Mouse (Mus musculus): ENCODE measurements around the gene Trim34b. TPM values are rescaled to one million over a fixed set of nuclear protein-coding genes. Genes with fewer than 3 reads are reported as not detected.
"Not testable (repeated sequence)": the region's sequence is repeated elsewhere in the genome, so short reads cannot be mapped to it uniquely, and the experiment has no call there.

Gene Trim34b
- 0.04 TPM in 1 of 2 replicates, not detected in the other for polyA plus RNA-seq (2012; rRNA removed)

DNA sequence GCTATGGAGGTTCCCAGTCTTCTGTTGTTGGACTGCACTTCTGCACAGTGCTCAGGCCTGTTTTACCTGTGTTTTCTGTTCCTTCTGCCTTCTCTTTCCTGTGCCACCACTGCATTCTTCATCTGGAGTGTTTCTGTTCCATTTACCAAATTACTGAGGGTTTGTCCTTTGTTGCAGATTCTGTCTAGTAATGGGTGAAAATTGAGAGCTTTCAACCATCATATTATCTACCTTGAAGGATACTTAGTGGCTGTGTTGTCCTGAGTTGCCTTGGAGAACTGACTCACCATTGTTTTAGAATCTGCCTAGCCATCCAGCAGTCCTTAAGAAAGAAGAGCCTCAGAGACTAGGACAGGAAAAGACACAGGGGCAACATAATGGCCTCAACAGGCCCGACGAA lies at the start of gene Trim34b:
TSS of gene Trim34b (plus strand) at position 301 of the 400 bp plus-strand sequence.
- DNase-seq (ENCODE audit: extremely low spot score in 1 of 2, low spot score in 1 of 2) = not testable (repeated sequence)

DNA sequence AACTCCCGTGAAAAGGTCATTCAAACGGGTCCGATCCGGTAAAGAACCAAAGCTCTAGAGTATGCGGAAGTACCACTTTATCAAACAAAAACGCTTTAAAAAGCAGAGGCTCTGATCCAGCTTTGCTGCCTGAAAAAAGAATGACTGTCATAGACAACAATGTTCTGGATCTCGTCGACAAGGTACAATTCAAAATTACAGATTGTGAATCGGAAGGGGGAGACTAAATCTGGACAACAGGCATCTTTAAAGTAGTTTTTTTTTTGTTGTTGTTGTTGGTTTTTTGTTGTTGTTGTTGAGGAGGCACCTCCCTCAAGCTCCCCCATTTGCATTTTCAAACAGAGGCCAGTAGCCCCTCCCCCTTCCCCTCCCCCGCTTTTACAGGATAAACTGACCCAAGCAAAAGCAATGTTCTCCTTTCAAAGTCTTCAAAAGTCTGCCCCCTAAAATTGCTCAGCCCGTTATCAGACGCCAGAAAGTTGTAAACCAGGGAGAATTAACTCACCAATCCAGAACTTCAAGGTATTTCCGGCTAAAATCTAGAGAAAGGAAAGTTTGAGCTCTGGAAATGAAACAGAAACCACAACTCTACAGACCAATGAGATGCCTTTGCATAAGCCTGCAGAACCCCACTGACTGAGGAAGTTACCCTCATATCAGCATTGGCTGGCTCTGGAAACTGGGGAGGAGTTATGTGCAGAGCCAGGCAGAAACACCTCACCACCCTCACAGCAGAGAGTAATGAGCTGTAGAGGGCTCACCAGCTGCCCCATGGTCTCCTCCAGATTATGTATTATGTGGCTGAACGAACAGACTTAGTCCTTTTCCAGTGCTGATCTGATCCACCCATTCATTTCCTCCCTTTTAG lies 41.5 kb upstream of the Trim34b start, which contains the start of gene Trim5:
TSS of gene Trim5 (minus strand) at position 519 of the 868 bp plus-strand sequence.
- not testable (repeated sequence) for DNase-seq (ENCODE audit: extremely low spot score in 1 of 2, low spot score in 1 of 2)

DNA sequence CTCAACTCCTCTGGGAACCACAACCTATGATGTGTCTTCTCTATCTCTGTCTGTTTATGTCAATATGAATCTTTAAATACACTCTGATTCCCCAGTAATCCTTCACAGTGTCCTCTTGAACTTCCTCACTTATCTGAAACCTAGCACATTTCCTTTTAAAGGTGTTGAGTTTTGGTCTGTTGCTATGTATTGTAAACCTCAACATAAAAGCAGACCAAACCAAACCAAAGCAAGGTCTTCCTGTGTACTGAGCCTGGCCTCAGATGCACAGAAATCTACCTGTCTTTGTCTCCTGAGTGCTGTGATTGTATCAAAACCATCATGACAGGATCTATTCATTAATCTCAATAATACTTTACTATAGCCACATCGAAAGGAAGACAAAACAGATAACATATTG lies 38.6 kb upstream of the Trim34b start:
- DNase-seq (ENCODE audit: extremely low spot score in 1 of 2, low spot score in 1 of 2) = no peak

DNA sequence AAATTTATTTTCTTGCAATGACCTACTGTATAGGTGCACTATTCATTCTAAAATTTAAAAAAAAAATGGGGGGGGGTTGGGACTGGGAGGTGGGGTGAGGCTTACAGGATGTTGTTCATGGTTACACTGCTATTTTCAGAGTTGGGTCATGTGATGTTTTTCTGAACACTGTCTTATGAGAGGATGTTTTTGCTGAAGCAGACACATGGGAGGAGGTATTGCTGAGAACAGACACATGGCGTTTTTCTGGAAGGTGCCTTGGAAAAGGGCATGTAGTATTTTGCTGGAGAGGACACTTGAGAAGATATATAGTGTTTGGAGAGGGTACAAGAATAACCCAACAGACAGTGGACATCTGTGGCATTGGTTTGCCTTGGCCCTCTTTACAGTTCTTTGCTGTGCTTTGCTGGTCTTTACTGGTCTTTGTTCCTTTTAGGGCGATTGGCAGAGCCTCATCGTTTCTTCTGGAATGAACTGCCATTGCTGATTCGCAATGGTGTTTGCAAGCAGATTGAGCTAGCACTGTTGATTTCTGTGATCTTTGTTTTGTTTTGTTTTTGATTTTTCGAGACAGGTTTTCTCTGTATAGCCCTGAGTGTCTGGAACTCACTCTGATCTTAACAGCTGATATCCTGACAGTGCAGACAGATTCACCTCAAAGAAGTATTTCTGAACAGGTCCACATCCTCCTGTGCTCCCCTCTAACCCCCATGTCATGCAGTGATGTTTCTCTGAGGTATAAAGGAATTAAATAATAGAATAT lies 37.5 kb upstream of the Trim34b start:
- DNase-seq (ENCODE audit: extremely low spot score in 1 of 2, low spot score in 1 of 2) = no peak

DNA sequence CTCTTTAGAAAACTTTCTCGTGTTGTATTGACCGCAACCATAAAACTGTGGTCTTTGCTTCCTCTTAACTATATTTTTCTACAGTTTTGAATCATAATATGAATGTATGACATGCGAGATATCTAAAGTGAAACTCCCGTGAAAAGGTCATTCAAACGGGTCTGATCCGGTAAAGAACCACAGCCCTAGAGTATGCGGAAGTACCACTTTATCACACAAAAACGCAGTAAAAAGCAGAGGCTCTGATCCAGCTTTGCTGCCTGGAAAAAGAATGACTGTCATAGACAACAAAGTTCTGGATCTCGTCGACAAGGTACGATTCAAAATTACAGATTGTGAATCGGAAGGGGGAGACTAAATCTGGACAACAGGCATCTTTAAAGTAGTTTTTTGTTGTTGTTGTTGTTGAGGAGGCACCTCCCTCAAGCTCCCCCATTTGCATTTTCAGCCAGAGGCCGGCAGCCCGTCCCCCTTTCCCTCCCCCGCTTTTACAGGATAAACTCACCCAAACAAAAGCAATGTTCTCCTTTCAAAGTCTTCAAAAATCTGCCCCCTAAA lies 14.4 kb upstream of the Trim34b start:
- DNase-seq (ENCODE audit: extremely low spot score in 1 of 2, low spot score in 1 of 2) = no peak

DNA sequence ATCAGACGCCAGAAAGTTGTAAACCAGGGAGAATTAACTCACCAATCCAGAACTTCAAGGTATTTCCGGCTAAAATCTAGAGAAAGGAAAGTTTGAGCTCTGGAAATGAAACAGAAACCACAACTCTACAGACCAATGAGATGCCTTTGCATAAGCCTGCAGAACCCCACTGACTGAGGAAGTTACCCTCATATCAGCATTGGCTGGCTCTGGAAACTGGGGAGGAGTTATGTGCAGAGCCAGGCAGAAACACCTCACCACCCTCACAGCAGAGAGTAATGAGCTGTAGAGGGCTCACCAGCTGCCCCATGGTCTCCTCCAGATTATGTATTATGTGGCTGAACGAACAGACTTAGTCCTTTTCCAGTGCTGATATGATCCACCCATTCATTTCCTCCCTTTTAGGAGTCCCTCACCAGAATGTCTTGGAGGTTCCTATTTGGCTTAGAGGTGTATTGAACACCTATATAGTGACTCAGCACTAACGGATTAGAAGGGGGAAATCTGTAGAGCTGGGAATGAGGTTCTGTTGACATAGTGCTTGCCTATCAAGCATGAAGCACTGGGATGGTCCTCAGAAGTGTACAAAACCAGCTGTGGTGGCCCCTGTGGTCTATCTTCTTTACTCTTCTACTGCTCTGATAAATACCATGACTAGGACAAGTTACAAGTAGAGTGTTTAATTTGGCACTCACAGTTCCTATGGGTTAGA lies 13.7 kb upstream of the Trim34b start, which contains the start of gene Trim12a:
TSS of gene Trim12a (minus strand) at position 98 of the 712 bp plus-strand sequence.
- DNase-seq (ENCODE audit: extremely low spot score in 1 of 2, low spot score in 1 of 2) = not testable (repeated sequence)

DNA sequence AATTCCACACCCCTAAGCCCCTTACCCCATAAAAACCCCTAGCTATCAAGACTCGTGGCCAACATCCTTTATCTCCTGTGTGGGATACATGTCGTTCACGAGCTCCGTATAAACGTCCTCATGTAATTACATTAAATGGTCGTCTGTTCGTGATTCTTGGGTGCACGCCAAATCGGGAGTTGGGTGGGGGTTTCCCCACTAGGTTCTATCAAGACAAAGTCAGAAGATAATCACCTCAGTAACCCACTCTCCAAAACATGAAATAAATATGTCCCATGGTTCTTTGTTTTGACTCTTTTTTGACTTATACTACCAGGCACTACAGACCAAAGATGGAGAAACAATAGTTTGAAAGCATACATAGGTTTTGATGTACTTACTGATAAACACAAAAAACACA lies 7.2 kb upstream of the Trim34b start:
- no peak for DNase-seq (ENCODE audit: extremely low spot score in 1 of 2, low spot score in 1 of 2)

DNA sequence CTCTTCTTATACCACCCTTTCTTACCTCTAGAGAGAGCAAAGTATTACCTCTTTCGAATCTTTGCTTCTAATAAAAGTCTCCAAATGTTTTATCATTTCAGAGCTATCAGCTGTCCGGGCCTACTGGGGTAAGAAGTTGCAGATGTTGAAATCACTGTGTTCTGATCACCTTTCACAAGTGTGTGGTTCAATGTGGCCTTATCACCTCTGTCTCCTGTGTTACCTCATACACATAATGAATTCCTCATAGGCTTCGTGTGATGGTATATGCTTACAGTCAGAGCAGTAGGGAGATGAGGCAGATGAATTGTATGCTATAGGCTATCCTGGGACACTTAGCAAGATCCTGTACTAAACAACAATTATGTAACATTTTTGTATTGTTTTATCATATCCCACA lies 6.3 kb downstream of the Trim34b start:
- DNase-seq (ENCODE audit: extremely low spot score in 1 of 2, low spot score in 1 of 2) = not testable (repeated sequence)

DNA sequence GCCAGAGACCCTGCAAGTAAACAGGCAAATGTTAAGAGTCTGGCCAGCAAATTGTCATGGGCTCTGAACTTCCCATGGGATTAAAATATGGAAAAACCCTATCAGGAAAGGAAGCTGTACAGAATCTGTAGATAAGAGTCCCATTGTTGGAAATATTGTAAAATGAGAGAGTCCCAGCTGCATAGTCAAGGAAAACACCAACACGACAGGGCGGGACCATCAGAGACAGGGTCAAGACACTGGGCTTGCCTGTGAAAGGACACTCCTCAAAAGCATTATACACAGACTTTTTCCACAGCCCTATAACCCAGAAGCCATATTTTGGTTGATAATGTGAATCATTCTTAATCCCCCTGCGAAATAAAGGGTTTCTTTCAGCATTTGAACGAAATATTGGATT lies 11.5 kb downstream of the Trim34b start:
- not testable (repeated sequence) for DNase-seq (ENCODE audit: extremely low spot score in 1 of 2, low spot score in 1 of 2)

DNA sequence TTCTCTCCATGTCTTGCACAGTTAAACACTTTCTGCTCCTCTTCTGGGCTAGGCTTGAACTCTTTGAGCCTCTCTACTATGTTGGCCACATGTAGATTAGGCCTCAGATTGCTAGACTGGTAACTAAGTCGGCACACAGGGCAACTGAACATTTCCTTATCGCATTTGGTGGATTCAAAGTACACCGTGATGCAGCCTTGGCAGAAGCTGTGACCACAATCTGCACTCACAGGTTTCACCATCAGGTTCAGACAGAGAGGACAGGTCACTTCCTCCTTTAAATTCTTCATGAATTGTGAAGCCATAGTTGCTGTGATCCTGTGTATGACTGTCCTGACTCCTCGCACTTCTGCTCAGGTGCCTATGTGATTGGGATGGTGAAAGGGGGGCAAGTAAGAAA lies 18.8 kb downstream of the Trim34b start:
- not testable (repeated sequence) for DNase-seq (ENCODE audit: extremely low spot score in 1 of 2, low spot score in 1 of 2)

DNA sequence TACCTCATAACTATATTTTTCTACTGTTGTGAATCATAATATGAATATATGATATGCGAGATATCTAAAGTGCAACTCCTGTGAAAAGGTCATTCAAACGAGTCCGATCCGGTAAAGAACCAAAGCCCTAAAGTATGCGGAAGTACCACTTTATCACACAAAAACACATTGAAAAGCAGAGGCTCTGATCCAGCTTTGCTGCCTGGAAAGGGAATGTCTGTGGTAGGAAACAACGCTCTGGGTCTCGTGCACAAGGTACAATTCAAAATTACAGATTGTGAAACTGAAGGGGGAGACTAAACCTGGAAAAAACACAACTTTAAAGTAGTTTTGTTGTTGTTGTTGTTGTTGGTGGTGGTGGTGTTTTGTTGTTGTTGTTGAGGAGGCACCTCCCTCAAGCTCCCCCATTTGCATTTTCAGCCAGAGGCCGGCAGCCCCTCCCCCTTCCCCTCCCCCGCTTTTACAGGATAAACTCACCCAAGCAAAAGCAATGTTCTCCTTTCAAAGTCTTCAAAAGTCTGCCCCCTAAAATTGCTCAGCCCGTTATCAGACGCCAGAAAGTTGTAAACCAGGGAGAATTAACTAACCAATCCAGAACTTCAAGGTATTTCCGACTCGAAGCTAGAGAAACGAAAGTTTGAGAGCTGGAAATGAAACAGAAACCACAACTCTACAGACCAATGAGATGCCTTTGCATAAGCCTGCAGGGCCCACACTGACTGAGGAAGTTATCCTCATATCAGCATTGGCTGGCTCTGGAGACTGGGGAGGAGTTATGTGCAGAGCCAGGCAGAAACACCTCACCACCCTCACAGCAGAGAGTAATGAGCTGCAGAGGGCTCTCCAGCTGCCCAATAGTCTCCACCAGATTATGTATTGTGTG lies 23.7 kb downstream of the Trim34b start, which contains the start of gene Trim12c:
TSS of gene Trim12c (minus strand) at position 646 of the 883 bp plus-strand sequence.
- DNase-seq (ENCODE audit: extremely low spot score in 1 of 2, low spot score in 1 of 2) = peak in 1 of 2 experiments; percentile 7

DNA sequence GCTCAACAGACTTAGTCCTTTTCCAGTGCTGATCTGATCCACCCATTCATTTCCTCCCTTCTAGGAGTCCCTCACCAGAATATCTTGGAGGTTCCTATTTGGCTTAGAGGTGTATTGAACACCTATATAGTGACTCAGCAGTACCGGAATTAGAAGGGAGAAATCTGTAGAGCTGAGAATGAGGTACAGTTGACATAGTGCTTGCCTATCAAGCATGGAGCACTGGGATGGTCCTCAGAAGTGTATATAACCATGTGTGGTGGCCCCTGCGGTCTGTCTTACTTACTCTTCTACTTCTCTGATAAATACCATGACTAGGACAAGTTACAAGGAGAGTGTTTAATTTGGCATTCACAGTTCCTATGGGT lies 24.3 kb downstream of the Trim34b start:
- DNase-seq (ENCODE audit: extremely low spot score in 1 of 2, low spot score in 1 of 2) = no peak

DNA sequence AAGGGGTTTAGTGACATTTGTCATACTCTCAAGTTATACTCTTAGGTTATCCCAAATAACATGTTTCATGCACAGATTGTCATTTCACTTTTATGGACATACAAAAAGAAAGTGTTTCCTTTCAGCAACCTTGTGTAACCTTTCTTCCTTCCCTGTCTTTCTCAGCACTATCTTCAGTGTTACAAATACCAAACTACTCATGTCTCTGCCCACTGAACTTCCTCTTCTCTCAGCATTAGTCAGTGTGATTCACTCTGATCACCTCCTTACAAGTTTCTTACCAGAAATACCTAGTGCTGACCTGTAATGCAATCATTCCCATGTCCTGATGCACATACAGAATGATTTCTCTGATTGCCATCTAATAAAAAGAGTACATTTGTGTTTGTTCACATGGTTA lies 37.1 kb downstream of the Trim34b start:
- no peak for DNase-seq (ENCODE audit: extremely low spot score in 1 of 2, low spot score in 1 of 2)

DNA sequence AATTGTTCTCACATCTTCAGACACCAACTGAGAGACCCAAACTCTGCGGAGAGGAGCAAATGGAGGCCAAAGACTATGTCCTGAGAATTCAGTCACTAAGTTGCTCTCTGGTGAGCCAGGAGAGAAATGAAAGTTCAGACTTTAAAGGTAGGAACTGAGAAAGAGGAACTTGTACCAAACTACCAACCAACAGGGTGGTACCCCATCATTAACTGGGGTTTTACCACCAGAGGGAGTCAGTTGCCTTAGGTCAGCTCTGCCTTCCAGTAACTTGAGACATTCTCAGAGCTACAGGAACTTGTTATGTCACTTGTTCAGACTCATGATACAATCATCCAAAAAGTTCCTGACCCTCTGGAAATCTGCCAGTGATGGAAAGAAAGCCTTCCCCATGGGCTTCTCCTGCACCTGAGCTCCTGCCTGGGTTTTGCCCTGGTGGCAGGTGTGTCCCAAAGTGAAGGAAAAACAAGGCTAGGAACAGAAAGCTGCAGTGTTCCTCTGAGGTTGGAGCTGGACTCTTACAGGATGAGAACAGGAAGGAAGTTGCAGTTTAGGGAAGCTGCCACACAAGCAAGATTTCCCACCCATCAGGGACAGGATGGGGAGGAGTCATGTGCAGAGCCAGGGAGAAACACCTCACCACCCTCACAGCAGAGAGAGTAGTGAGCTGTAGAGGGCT lies 40.6 kb downstream of the Trim34b start, which contains the start of gene Trim30b:
TSS of gene Trim30b (minus strand) at position 149 of the 679 bp plus-strand sequence.
- peak in 1 of 2 experiments; percentile 5 for DNase-seq (ENCODE audit: extremely low spot score in 1 of 2, low spot score in 1 of 2)

Other genes starting within 250 kb of the Trim34b start
- gene Olfr645, start 244.0 kb upstream of the Trim34b start, polyA plus RNA-seq (2012; rRNA removed) = not detected in 2 replicates
- gene Olfr646, start 224.6 kb upstream of the Trim34b start, polyA plus RNA-seq (2012; rRNA removed) = not detected in 2 replicates
- gene Ubqln5, start 199.6 kb upstream of the Trim34b start, polyA plus RNA-seq (2012; rRNA removed) = not detected in 2 replicates
- not detected in 2 replicates for gene Olfr643, start 192.1 kb upstream of the Trim34b start, polyA plus RNA-seq (2012; rRNA removed)
- not detected in 2 replicates for gene Ubqln3, start 186.2 kb upstream of the Trim34b start, polyA plus RNA-seq (2012; rRNA removed)
- not detected in 2 replicates for gene Ubqlnl, start 178.9 kb upstream of the Trim34b start, polyA plus RNA-seq (2012; rRNA removed)
- gene Olfm5, start 164.6 kb upstream of the Trim34b start, polyA plus RNA-seq (2012; rRNA removed) = 0.06 and 0.82 TPM in 2 replicates
- 0.08 and 0.16 TPM in 2 replicates for gene Olfr648, start 146.1 kb upstream of the Trim34b start, polyA plus RNA-seq (2012; rRNA removed)
- 0.23 TPM in 1 of 2 replicates, not detected in the other for gene Olfr649, start 133.5 kb upstream of the Trim34b start, polyA plus RNA-seq (2012; rRNA removed)
- gene Trim6, start 110.7 kb upstream of the Trim34b start, polyA plus RNA-seq (2012; rRNA removed) = 0.56 and 1.0 TPM in 2 replicates
- 4.0 and 4.1 TPM in 2 replicates for gene Trim34a, start 85.0 kb upstream of the Trim34b start, polyA plus RNA-seq (2012; rRNA removed)
- 0.65 and 0.72 TPM in 2 replicates for gene Trim5, start 41.4 kb upstream of the Trim34b start, polyA plus RNA-seq (2012; rRNA removed)
- 5.0 and 6.0 TPM in 2 replicates for gene Trim12a, start 14.0 kb upstream of the Trim34b start, polyA plus RNA-seq (2012; rRNA removed)
- gene Trim12c, start 23.9 kb downstream of the Trim34b start, polyA plus RNA-seq (2012; rRNA removed) = 2.1 and 2.8 TPM in 2 replicates
- 0.12 and 0.27 TPM in 2 replicates for gene Trim30b, start 40.4 kb downstream of the Trim34b start, polyA plus RNA-seq (2012; rRNA removed)
- gene Trim30c, start 71.4 kb downstream of the Trim34b start, polyA plus RNA-seq (2012; rRNA removed) = 0.04 TPM in 1 of 2 replicates, not detected in the other
- gene Trim30a, start 135.7 kb downstream of the Trim34b start, polyA plus RNA-seq (2012; rRNA removed) = 2.6 and 2.8 TPM in 2 replicates
- gene Trim30d, start 178.4 kb downstream of the Trim34b start, polyA plus RNA-seq (2012; rRNA removed) = 1.6 and 1.8 TPM in 2 replicates
- gene Olfr651, start 220.7 kb downstream of the Trim34b start, polyA plus RNA-seq (2012; rRNA removed) = not detected in 2 replicates
- not detected in 2 replicates for gene Olfr652, start 231.4 kb downstream of the Trim34b start, polyA plus RNA-seq (2012; rRNA removed)
- gene Olfr653, start 247.8 kb downstream of the Trim34b start, polyA plus RNA-seq (2012; rRNA removed) = not detected in 2 replicates